Mouse (Mus musculus) kidney, postnatal 25 days (tissue): Measurements from ENCODE around the gene Gm5797.
"Not testable (repeated sequence)": the region's sequence is repeated elsewhere in the genome, so short reads cannot be mapped to it uniquely, and the experiment has no call there.

ENCODE experiments used
- DNase-seq, 2 experiments: peaks; one replicate each; pipeline ENCODE4 v3.0.0; 2021; ENCODE audit warnings: mixed read lengths in 2 of 2

Gene Gm5797

GRCm38 (mm10) chr14:7332295-7332694 lies at the start of gene Gm5797:
Gm5797 (minus strand) TSS chr14:7332395.
- DNase-seq: not testable (repeated sequence)

- not testable (repeated sequence) for DNase-seq
Measured at GRCm38 (mm10) chr14:7365034-7365433, 32.8 kb upstream of the Gm5797 start, which contains the start of gene Gm8374. Gm8374 (minus strand) TSS chr14:7365134.

- DNase-seq: peak in 1 of 2 experiments; percentile 20
Measured at GRCm38 (mm10) chr14:7315093-7315492, 17.1 kb downstream of the Gm5797 start.

- DNase-seq: peak in 1 of 2 experiments; percentile 33
Measured at GRCm38 (mm10) chr14:7314661-7315060, 17.5 kb downstream of the Gm5797 start, which contains the start of gene Gm3739. Gm3739 (minus strand) TSS chr14:7315049.
